Mouse (Mus musculus) embryonic facial prominence, embryonic 14.5 days (tissue): ENCODE results near the gene Cuedc2. TPM values are rescaled to one million over a fixed set of nuclear protein-coding genes. Genes with fewer than 3 reads are reported as not detected.

Experiments
- ATAC-seq: fragments of 200-750 bp; cut with Nextera tagmentation; 2 replicates; pipeline ENCODE4 v1.8.0; 2017; ENCODE audit warnings: low read depth, moderate number of reproducible peaks, moderate TSS enrichment
- DNase-seq: peaks from one replicate; pipeline ENCODE4 v3.0.0-alpha.2; 2015; ENCODE audit warnings: low spot score
- H3K27ac ChIP-seq: fragments of 300-500 bp; sonication (generic); replicated peaks from 2 replicates; pipeline ENCODE4 v1.5.1; 2014; ENCODE audit warnings: low read depth, mild to moderate bottlenecking, low read length, moderate library complexity
- H3K27me3 ChIP-seq: fragments of 300-500 bp; sonication (generic); replicated peaks from 2 replicates; pipeline ENCODE4 v1.6.1; 2014; ENCODE audit warnings: low read length; ENCODE audit not compliant: control insufficient read depth, insufficient read depth
- H3K36me3 ChIP-seq: fragments of 300-500 bp; sonication (generic); 2 replicates; pipeline ENCODE4 v1.6.1; 2014; ENCODE audit warnings: low read length, mixed read lengths; ENCODE audit not compliant: control insufficient read depth, insufficient read depth
- H3K4me1 ChIP-seq: fragments of 300-500 bp; sonication (generic); 2 replicates; pipeline ENCODE4 v1.6.1; 2014; ENCODE audit warnings: antibody characterized with exemption, low read length; ENCODE audit not compliant: control insufficient read depth, insufficient read depth
- H3K4me2 ChIP-seq: fragments of 300-500 bp; sonication (generic); 2 replicates; pipeline ENCODE4 v1.6.1; 2014; ENCODE audit warnings: low read depth, mild to moderate bottlenecking, low read length, moderate library complexity, mixed read lengths
- H3K4me3 ChIP-seq: fragments of 300-500 bp; sonication (generic); 2 replicates; pipeline ENCODE4 v1.5.1; 2014; ENCODE audit warnings: low read depth, mild to moderate bottlenecking, low read length
- H3K9ac ChIP-seq: fragments of 300-500 bp; sonication (generic); 2 replicates; pipeline ENCODE4 v1.6.1; 2014; ENCODE audit warnings: low read depth, mild to moderate bottlenecking, low read length, moderate library complexity, mixed read lengths
- H3K9me3 ChIP-seq: fragments of 300-500 bp; sonication (generic); 2 replicates; pipeline ENCODE4 v1.6.1; 2016; ENCODE audit warnings: low read length; ENCODE audit not compliant: control insufficient read depth
- WGBS: fragments of 180-500 bp; shearing (Covaris S2); extraction: QIAGEN DNeasy Blood & Tissue Kit; methylation state at CpG from one replicate; pipeline ENCODE4 v1.1.7; 2014; 5-methylcytosine and 5-hydroxymethylcytosine counted together
- polyA plus RNA-seq: library from polyadenylated mRNA; unstranded; fragments of >200 nt; fragmentation: Nextera tagmentation; extraction: Ambion mirVana; gene quantifications from 2 replicates; pipeline ENCODE4 v1.2.1, GENCODE M21; 2014

Gene Cuedc2
- 174 and 184 TPM in 2 replicates for polyA plus RNA-seq

DNA sequence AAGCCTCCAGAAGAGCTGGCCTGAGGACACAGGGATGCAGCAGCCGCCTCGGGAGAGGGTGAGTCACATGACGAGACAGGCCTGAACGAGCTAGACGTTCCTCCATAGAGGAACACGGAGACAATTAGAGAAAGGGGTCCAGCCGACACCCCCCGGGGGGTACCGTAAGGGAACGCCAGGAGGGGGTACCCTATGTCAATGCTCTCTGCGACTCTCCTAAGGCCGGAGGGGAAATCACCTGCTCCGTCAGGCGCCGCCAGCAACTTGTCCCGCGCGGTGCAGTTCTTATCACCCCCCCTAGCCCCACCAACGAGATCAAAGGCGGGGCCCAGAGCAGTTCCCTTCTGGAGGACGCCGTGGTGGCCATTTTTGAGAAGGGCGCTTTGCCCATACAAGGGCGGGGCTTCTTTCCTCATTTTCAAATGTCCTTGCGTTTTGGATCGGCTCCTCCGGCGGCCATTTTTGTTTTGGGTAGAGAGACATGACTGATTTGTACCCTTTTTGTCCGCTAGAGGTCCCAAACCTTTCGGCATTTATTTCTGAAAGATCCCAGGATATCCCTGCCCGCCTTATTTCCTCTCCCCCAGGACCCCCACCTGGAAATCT is at the start of gene Cuedc2:
TSS of gene Cuedc2 (minus strand) at position 372 of the 606 bp plus-strand sequence.
- Histone ChIP-seq H3K9ac (peak within 1 kb of the TSS; percentile 79), H3K4me2 (peak within 1 kb of the TSS; percentile 77), H3K27me3 (no peaks in the 10 kb centered on the region), H3K4me3 (peak within 1 kb of the TSS; percentile 83), H3K36me3 (no peaks in the 10 kb centered on the region), H3K4me1 (peaks cover 7% of the 10 kb centered on the region), H3K9me3 (no peaks in the 10 kb centered on the region), H3K27ac (peak within 1 kb of the TSS; percentile 35; the same call in 1 of the 2 replicates)
- ATAC-seq = peak; percentile 89
- peak; percentile 97 for DNase-seq
- WGBS = under 1% methylated on average over 31 of the region's 31 CpGs

DNA sequence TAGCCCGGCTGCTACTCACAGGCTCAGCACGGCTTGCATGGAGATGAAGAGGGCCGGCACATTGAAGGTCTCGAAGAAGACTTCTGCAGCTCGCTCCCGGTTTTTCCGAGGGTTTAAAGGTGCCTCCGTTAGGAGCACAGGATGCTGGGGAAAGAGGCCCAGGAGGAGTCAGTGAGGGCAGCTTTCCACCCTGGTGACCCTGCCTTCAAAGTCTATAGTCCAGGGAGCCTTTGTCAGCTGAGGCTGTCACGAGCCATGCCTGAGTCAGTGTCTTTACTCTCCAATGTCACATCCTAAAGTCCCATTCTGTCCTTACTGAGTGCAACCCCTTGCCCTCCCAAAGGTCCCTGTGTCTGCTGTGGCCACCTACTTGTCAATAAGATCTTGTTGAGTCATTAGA is 43.8 kb upstream of the Cuedc2 start:
- H3K27ac ChIP-seq = no peak overlapping the region
- peaks cover 94% of the 10 kb centered on the region for H3K36me3 ChIP-seq
- no peak overlapping the region for H3K4me3 ChIP-seq
- H3K9ac ChIP-seq = no peak overlapping the region
- H3K27me3 ChIP-seq = no peaks in the 10 kb centered on the region
- no peak overlapping the region for H3K4me2 ChIP-seq
- no peaks in the 10 kb centered on the region for H3K9me3 ChIP-seq
- 87% methylated on average over 9 of the region's 9 CpGs for WGBS
- no peak for DNase-seq
- H3K4me1 ChIP-seq = no peaks in the 10 kb centered on the region
- no peak for ATAC-seq

DNA sequence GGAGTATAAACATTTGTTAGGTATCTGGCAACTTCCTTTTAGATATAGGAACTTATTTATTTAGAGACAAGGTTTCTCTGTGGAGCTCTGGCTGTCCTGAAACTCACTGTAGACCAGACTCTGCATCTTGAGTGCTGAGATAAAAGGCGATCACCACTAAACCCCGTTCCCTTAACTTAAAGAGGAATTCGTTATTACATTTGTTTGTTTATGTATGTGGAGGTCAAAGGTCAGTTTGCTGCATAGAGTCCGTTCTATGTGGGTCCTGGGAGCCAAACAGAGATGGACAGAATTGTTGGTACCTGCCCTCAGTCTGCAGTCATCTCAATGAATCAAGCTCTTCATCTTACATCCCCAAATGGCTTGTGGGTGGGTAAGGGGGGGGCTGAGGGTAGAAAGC is 37.4 kb upstream of the Cuedc2 start:
- DNase-seq (no peak), ATAC-seq (no peak)
- Histone ChIP-seq H3K36me3 (peaks cover 48% of the 10 kb centered on the region), H3K27me3 (no peaks in the 10 kb centered on the region), H3K9ac (no peak overlapping the region), H3K4me2 (no peak overlapping the region), H3K4me3 (no peak overlapping the region), H3K27ac (no peak overlapping the region), H3K4me1 (no peaks in the 10 kb centered on the region), H3K9me3 (no peaks in the 10 kb centered on the region)
- WGBS = 51% methylated on average over 4 of the region's 4 CpGs

DNA sequence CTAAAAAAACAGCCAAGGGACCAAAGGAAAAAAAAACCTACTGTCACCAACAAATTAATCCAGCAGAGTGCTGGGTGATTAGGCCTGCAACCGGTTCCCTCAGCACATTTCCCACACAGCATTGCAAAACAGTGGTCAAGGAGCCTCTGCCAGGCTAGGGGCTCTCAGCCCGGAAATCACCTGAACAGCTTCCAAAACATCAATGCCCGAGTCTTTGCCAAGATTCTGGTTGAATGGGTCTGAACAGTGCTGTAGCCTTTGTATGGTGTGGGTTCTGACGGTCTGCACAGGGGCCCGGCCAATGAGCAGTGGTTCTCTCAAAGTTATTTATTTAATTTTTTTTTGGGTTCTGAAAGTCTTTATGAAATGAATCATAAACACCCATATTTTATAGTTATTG is 37.0 kb upstream of the Cuedc2 start:
- ATAC-seq = no peak
- WGBS = 57% methylated on average over 5 of the region's 5 CpGs

DNA sequence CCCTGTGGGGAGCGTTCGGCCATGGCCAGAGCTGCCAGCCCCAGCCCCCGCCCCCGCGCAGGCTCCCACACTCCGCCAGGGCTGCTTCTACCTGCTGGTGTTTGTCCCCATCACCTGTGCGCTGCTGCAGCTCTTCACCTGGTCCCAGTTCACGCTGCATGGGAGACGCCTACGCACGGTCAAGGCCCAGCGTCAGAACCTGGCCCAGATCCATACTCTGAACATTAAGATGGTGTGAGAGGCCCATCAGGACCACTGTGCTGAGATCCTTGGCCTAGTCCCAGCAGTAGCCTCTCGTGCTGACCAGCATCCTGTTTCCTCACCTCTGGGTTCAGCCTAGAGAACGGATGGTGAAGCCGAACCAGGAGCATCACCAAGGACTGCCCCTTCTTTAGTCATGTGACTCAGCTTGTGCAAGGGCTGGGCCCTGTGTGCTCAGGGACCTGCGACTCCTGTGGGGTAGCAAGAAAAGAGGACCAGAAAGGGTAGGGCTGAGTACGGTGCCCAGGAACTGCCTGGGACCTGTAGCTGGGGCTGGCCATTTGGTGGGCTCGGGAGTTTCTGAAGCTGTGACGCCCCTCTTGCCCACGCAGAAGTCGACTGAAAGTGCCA is 36.1 kb upstream of the Cuedc2 start:
- H3K4me3 ChIP-seq = no peak overlapping the region
- H3K9me3 ChIP-seq = no peaks in the 10 kb centered on the region
- WGBS = 46% methylated on average over 18 of the region's 21 CpGs
- no peak overlapping the region for H3K4me2 ChIP-seq
- DNase-seq (no peak), ATAC-seq (0 out of 2 replicates have a peak, but pooled peaks have one; percentile 16)
- peaks cover 35% of the 10 kb centered on the region for H3K36me3 ChIP-seq
- H3K9ac ChIP-seq = no peak overlapping the region
- H3K27me3 ChIP-seq = no peaks in the 10 kb centered on the region
- no peaks in the 10 kb centered on the region for H3K4me1 ChIP-seq
- H3K27ac ChIP-seq = no peak overlapping the region

More for the DNA sequence above, 37.0 kb upstream of the Cuedc2 start:
- H3K36me3 ChIP-seq = peaks cover 44% of the 10 kb centered on the region
- H3K4me3 ChIP-seq = no peak overlapping the region
- H3K27me3 ChIP-seq = no peaks in the 10 kb centered on the region
- no peaks in the 10 kb centered on the region for H3K4me1 ChIP-seq
- H3K4me2 ChIP-seq = no peak overlapping the region
- H3K9ac ChIP-seq = no peak overlapping the region
- H3K27ac ChIP-seq = no peak overlapping the region
- H3K9me3 ChIP-seq = no peaks in the 10 kb centered on the region
- DNase-seq = no peak

DNA sequence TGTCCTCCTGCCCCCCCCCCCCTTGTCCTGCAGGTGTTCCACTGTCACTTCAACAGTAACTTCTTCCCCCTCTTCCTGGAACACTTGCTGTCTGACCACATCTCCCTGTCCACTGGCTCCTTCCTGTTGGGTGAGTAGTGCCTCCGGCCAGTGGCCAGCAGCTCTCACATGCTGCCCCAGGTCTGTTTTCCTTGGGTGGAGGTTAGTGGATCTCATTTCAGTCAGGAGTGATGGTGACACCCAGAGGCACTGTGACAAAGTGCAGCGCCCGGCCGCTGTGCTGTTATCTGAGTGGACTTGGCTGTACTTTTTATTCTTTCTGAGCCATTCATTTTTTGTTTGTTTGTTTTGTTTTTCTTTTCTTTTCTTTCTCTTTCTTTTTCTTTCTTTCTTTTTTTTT is 30.7 kb upstream of the Cuedc2 start:
- Histone ChIP-seq H3K4me1 (no peaks in the 10 kb centered on the region), H3K27me3 (no peaks in the 10 kb centered on the region), H3K4me3 (no peak overlapping the region), H3K27ac (no peak overlapping the region), H3K9ac (no peak overlapping the region), H3K4me2 (no peak overlapping the region), H3K36me3 (no peaks in the 10 kb centered on the region), H3K9me3 (no peaks in the 10 kb centered on the region)
- 0 out of 2 replicates have a peak, but pooled peaks have one; percentile 35 for ATAC-seq
- DNase-seq = peak; percentile 38
- 25% methylated on average over 4 of the region's 4 CpGs for WGBS

DNA sequence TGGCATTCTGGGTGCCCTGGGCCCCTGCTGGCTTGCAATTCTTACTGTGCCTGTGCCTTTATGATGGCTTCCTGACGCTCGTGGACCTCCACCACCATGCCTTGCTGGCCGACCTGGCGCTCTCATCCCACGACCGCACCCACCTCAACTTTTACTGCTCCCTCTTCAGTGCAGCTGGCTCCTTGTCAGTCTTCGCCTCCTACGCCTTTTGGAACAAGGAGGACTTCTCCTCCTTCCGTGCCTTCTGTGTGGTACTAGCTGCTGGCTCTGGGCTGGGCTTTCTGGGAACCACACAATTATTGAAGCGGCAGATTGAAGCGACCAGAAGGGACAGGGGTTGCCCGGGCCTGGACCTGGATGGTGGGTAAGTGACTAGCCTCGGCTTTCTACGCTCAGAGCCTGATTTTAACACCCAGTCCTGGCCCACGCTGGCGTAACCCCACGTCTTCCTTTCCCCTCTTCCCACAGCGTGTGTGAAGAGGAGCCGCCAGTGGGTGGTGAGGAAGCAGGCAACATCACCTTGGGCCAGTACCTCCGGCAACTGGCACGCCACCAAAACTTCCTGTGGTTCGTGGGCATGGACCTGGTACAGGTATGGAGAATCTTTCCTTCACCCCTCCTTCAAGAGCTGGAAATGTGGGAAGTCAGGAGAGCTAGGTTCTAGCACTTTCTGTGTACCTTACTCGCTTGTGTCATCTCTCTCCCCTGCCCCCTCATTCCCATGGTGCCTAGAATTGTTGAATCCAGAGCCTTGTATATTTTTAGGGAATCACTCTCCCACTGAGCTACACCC is 29.5 kb upstream of the Cuedc2 start:
- H3K4me1 ChIP-seq = no peaks in the 10 kb centered on the region
- no peak overlapping the region for H3K4me2 ChIP-seq
- H3K9ac ChIP-seq = no peak overlapping the region
- ATAC-seq (no peak), DNase-seq (no peak)
- no peaks in the 10 kb centered on the region for H3K36me3 ChIP-seq
- WGBS = 88% methylated on average over 21 of the region's 23 CpGs
- H3K27ac ChIP-seq = no peak overlapping the region
- H3K4me3 ChIP-seq = no peak overlapping the region
- no peaks in the 10 kb centered on the region for H3K27me3 ChIP-seq
- no peaks in the 10 kb centered on the region for H3K9me3 ChIP-seq

DNA sequence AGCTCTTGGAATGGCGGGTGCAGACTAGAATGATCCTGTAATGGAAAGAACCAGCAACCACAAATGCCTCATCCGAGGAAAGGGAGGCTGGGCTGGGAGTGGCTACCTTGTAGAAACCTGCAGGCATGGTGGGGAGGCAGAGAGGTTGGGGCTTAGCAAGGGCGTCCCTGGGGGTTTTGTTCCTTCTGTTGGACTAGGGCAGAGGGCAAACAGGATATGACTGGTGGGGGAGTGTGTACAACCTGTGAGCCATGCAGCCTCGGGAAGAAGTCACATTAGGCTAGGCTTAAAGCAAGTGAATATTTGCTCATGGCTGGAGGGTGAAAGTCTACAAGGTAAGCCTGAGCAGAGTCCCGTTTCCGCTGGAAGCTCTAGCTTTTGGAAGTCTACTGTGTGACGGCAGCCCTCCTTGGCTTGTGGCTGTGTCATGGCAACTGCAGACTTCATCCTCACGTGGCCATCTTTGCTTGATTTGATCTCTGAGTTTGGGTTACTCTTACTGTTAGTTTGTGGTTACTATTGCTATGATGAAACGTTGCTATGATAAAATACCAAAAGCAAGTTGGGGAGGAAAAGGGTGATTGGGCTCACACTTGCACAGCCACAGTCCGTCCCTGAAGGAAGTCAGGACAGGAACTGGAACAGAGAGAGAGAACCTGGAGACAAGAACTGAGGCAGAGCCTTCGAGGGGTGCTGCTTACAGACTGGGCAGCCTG is 24.9 kb upstream of the Cuedc2 start:
- no peaks in the 10 kb centered on the region for H3K4me1 ChIP-seq
- no peaks in the 10 kb centered on the region for H3K36me3 ChIP-seq
- H3K4me3 ChIP-seq = no peak overlapping the region
- 76% methylated on average over 11 of the region's 11 CpGs for WGBS
- H3K9ac ChIP-seq = no peak overlapping the region
- no peak overlapping the region for H3K4me2 ChIP-seq
- H3K27me3 ChIP-seq = no peaks in the 10 kb centered on the region; the same call in 1 of the 2 replicates
- no peaks in the 10 kb centered on the region for H3K9me3 ChIP-seq
- no peak for DNase-seq
- no peak overlapping the region for H3K27ac ChIP-seq
- ATAC-seq = no peak
